Mouse (Mus musculus): ENCODE data around the gene Rps27.

GRCm38 (mm10) chr3:90241669-90242358, 28.4 kb upstream of the Rps27 start:
- TF ChIP-seq CTCF (IDR thresholded peaks at IDR 0.05; ENCODE audit: low read depth, low read length), result no peak
- no peak for TF ChIP-seq POLR2AphosphoS5 (IDR thresholded peaks at IDR 0.05; ENCODE audit: insufficient replicate concordance, low read depth, low read length)

Measured in G1E (cell line).